Mouse (Mus musculus): ENCODE measurements at regions not wholly inside any gene's neighbourhood (a gene's known extent, or its start where the extent isn't known, plus 50 kb on each side); places are given as distances from the start of the nearest gene placed in this dataset.

DNA sequence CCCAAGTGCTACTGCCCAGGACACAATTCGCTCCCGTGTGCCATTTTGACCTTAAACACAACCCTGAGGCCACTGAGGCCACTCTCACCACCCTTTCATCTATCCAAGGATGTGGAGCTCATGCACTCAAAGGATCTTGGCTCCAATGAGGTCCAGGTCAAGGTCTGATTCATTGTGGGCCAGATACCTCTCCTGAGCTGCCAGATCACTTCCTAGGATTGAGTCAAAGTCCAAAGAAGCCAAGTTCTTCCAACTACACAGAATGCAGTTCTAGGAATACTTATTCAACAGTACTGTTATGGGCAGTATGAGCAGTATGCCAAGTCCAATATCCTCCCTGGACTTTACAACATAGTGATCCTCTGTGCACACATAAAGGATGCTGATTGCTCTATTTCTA, 304.9 kb downstream of the Inhba start:
- DNase-seq (ENCODE audit: low read depth): no peak

DNA sequence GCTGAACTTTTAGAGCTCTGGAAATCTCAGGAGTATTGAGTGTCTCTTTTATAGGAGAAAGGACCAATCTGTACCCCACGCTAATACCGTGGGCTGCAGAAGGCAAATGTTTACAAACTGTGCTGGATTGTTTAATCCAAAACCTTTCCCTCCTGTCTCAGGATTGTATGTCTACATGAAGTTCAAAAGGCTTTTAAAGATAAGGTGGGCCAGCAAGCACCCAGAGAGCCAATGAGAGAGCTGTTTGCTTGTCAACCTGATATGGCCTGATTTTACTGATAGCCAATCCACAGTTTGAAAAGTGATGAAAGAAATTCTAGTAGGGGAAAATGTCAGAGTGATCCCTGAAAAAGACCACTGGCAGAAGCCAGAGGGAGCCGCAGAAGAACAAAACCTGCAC, 305.8 kb downstream of the Inhba start:
- DNase-seq (ENCODE audit: low read depth): no peak

DNA sequence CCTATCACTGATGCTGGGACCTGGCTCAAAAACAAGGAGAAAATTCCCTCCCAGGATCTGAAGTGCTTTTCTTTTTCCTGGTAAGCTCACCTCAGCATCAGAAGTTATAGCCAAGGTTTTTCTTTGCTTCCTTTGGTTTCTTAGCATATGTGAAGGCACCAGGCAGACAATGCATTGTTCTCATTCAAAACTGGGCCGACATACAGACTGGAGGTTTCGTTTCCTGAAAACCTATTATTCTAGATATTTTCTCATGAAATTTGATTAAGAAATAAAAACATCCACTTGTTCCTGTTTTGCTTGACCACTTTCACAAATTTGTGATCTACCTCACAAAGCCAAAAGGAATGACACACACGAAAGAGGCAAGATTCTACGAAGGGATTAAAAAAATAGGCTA, 308.7 kb downstream of the Inhba start:
- DNase-seq (ENCODE audit: low read depth): no peak

DNA sequence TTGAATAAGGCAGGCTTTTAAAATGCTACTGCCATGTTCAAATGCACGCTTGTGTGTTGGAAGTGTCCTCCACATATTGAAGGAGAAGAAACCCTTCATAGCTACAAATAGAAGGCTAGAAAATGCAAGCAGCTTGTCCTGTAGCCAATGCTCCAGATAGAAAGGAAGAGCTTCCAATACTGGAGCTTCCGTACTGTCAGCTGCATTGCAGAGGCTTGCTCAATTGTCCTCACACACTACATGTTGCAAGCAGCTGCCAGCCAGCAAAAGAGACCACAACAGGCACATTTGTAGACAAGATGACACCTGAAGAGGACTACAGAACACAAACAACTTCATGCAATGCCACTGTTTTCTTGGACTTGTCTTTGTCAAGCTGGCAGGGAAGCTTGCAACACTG, 314.0 kb downstream of the Inhba start:
- DNase-seq (ENCODE audit: low read depth): no peak

GRCm38 (mm10) chr13:16341727-16342126, 330.1 kb downstream of the Inhba start:
- DNase-seq (ENCODE audit: low read depth): no peak

- no peak for DNase-seq (ENCODE audit: low read depth)
These were observed 330.5 kb downstream of the Inhba start for GRCm38 (mm10) chr13:16342171-16342570.

DNA sequence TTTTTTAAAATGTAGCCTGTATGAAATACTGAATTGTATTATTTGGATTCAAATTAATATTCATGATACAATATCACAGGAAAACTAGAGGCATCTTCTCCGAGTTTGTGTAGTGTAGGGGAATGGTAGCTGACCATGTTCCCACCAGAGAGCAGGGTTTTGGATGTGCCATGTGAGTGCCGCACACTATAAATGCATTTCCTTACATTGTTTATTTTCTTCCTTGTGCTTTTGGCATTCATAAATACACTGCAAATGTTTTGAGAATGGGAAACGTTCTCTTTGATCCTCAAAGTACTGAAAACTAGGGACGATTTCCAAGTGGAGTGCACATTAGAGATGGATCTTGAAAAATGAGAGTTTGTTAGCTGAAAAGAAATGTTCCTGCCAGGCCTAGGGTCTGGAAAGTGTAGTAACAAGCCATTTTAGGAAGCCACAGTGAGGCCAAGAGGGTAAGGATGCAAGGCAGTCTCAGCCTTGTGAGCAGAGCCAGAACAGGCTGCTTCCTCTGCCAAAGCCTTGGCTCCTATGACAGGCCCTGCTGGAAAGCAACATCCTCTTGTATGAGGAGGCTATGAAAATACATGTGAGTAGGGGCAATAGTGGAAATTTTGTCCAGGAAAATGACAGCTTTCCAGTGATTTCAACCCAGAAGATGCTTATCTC, 331.8 kb downstream of the Inhba start:
- DNase-seq (ENCODE audit: low read depth): no peak

DNA sequence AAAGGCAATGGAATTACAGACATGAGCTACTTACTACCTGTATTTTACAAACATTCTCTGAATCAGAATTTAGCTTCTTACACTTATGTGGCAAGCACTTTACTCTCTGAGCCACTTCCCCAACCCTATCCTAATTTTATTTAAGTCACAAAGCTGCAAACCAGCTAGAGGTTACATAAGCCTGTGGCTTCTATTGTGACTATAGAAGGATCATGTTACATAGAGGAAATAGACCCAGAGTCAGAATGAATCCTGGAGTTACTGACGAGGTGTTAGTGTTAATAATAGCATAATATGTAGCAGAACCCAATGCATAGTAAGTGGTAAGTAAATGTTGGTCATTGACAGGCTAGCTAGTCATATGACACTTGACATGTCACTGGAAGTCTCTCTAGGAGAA, 337.7 kb downstream of the Inhba start:
- peak; percentile 39 for DNase-seq (ENCODE audit: low read depth)

GRCm38 (mm10) chr13:16350061-16350460, 338.4 kb downstream of the Inhba start:
- no peak for DNase-seq (ENCODE audit: low read depth)

- no peak for DNase-seq (ENCODE audit: low read depth)
These were observed 343.7 kb downstream of the Inhba start for GRCm38 (mm10) chr13:16355316-16355715.

DNA sequence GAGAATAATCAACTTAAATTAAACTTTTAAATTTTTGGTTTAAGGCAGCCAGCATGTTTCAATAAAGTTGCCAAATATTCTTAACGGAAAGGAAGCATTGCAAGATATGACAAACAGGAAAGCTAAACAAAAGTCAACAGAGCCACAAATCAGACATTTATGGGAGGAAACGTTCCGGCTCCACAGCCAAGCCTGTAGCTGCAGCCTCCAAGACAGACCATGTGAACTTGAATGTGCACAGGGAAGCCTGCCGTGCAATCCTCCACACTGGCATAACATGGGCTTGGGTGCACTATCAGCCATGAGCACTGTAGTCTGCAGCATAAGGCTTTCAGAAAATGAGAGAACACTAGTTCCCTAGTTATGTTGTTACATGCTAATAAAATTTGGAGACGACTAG, 367.8 kb downstream of the Inhba start:
- DNase-seq (ENCODE audit: low read depth): no peak

DNA sequence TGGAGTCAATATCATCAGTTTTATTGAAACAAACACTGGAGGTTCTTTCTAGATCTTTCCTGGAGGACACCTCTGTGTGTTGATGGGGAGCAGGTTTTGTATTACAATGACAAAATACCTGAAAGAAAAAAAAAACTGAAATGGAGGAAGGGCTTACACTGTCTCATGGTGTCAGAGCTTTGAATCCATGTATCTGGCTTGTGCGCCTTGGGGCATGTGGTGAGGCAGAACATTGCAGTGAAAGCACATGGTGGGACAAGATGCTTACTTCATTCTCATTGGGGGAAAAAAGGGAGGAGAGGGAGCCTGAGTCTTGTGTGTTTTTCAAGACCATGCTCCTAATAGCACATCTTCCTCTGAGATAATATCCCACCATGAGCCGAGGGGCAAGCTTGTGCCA, 368.3 kb downstream of the Inhba start:
- no peak for DNase-seq (ENCODE audit: low read depth)

GRCm38 (mm10) chr13:16382936-16383511, 371.4 kb downstream of the Inhba start:
- no peak for DNase-seq (ENCODE audit: low read depth)

DNA sequence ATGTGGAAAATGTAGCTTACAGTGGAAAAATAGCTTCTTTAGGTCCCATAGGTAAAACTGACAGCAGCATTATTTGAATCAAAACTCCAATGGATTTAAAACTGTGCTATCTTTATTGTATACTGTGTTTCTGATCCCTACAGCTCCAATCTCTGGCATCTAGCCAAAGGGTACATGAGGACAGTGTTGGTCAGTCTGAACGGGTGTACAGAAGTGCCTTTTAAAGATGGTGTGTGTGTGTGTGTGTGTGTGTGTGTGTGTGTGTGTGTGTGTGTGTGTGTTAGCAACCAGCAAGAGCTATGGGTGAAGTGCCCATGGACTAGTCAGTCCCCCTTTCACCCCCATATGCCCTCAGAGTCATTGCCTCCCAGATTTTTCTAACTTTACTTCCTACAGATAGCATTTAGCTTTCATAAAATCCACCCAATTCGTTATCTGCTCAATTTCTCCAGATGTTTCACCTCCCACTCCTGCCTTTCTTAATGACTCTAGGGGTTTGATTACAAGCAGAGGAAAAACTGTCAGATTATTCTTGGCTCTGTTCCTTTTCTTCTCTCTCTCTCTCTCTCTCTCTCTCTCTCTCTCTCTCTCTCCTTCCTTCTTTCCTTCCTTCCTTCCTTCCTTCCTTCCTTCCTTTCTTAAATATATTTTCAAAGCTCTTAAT, 404.8 kb downstream of the Inhba start:
- no peak for DNase-seq (ENCODE audit: low read depth)

- no peak for DNase-seq (ENCODE audit: low read depth)
These were observed 412.5 kb downstream of the Inhba start for GRCm38 (mm10) chr13:16424147-16424546.

GRCm38 (mm10) chr13:16435436-16435835, 423.8 kb downstream of the Inhba start:
- DNase-seq (ENCODE audit: low read depth): no peak

DNA sequence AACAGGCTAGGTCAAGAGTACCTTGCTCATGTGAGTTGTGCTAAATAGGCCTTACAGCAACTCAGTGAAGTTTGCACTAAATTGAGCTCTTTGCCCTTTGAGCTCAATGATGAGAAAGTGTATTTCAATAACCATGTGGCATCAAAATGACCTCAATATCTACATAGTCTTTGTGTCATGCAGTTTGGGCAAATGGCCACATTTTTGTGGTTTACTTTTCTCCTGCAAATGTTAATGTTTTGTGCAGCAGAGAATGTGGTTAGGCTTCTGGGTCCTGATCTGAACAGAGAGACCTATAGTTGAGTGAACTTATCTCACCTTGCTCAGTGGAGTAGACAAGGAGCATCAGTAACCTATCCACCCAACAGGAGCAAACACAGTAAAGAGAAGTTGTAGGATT, 441.6 kb downstream of the Inhba start:
- DNase-seq (ENCODE audit: low read depth): no peak

DNA sequence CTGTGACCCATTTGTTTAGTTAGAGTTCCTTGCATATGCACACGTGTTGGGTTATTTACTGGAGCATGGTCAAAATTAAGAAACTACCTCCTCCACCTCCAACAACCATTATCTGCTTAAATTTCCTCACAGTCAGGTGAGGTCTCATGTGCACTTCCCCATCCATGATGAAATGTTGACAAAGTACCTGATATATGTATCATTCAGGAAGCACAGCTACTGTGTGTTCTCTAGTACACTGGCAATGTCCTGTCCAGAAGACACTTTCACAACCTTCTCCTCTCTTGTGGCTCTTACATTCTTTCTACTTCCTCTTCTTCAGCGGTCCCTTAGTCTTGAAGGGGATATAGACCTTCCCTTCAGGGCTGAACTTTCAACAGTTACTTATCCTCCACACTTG, 448.1 kb downstream of the Inhba start:
- peak; percentile 0 for DNase-seq (ENCODE audit: low read depth)

DNA sequence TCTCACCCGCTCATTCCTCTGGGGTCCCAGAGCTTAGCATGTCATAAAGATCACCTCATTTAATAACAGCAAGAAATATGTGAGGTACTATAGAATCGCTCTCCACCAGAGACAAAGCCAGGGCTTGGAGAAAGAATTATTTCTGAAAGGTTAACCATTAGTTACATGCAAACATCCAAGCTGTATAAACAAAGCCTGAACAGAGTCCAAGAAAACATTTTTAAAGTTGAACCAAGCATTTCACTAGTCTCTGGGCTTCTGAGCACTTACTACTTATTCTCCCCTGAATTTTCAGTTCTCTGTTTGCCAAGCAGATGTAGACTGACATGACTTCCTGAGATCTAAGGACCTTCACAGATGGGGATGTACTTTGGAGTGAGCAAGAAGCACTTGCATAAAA, 450.0 kb downstream of the Inhba start:
- DNase-seq (ENCODE audit: low read depth): no peak

DNA sequence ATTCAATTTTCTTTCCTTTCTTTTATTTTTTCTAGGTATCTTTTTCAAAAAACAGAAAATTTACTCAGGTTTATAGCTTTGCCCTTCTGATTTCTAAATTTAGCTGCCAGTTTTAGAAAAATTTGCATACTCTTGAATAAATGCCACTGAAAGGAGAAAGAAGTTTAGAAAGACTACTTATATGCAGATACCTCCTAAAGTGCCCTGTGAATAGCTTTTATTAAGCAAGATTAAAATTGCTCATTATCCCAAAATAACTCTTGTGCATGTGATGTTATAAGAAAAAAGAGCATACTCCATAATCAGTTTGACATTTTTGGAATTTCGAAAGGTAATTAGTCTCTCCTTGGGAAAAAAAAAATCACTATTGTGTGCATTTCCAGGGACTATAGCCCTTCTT, 453.2 kb downstream of the Inhba start:
- DNase-seq (ENCODE audit: low read depth): no peak

GRCm38 (mm10) chr13:16465317-16465716, 453.7 kb downstream of the Inhba start:
- no peak for DNase-seq (ENCODE audit: low read depth)

GRCm38 (mm10) chr13:16465812-16466211, 454.2 kb downstream of the Inhba start:
- no peak for DNase-seq (ENCODE audit: low read depth)

DNA sequence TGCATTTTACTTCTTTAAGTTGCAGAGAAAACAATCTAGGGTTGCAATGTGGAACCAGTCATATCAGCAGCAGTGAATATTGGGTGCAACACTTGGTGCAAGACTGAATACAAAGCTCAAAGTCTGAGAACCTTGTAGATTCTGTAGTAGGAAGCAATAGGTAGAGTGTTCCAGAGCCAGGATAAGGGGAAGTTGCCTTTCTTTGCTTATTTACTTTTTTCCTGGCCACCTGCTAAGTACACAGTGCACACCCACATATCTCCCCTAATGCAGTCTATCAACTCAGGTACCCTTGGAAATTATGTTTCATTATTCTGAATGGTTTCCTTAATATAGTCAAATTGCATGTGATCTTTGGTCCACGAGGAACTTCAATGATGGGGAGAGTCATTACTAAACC, 464.9 kb downstream of the Inhba start:
- no peak for DNase-seq (ENCODE audit: low read depth)

DNA sequence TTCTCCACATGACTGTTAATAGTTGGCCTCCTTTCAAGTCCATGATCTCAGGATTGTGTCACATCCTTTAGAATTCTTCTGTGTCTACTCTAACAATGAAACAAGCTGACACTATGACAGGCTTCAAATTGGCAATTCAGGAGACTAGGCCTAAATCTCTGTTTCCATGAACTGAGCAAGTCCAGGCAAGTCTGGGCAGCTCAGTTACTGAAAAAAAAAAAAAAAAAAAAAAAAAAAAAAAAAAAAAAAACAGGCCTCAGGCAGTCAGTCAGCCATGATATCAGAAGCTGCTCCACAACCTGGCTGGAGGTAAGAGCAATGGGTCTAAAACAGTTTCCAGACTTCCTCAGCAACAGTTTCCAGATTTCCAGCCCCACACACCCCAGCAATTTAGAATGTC, 475.6 kb downstream of the Inhba start:
- no peak for DNase-seq (ENCODE audit: low read depth)
